Mouse (Mus musculus) limb, embryonic 10.5 days (tissue): ENCODE data around the gene Setd5. TPM values are rescaled to one million over a fixed set of nuclear protein-coding genes. Genes with fewer than 3 reads are reported as not detected.

Experiments
- DNase-seq: peaks from one replicate; pipeline ENCODE4 v3.0.0-alpha.2; 2017; ENCODE audit warnings: low spot score
- H3K27ac ChIP-seq: fragments of 300-500 bp; sonication (generic); 2 replicates; pipeline ENCODE4 v1.5.1; 2016; ENCODE audit warnings: mild to moderate bottlenecking
- H3K27me3 ChIP-seq: fragments of 300-500 bp; sonication (generic); 2 replicates; pipeline ENCODE4 v1.6.1; 2016; ENCODE audit warnings: low read depth, mild to moderate bottlenecking; ENCODE audit not compliant: poor library complexity, severe bottlenecking
- H3K36me3 ChIP-seq: fragments of 300-500 bp; sonication (generic); 2 replicates; pipeline ENCODE4 v1.6.1; 2016; ENCODE audit warnings: mild to moderate bottlenecking, moderate library complexity
- H3K4me1 ChIP-seq: fragments of 300-500 bp; sonication (generic); 2 replicates; pipeline ENCODE4 v1.6.1; 2016
- H3K4me3 ChIP-seq: fragments of 300-500 bp; sonication (generic); 2 replicates; pipeline ENCODE4 v1.5.1; 2016; ENCODE audit warnings: mild to moderate bottlenecking, moderate library complexity
- H3K9me3 ChIP-seq: fragments of 300-500 bp; sonication (generic); replicated peaks from 2 replicates; pipeline ENCODE4 v1.6.1; 2016; ENCODE audit warnings: mild to moderate bottlenecking
- WGBS: fragments of 180-500 bp; shearing (Covaris S2); methylation state at CpG from one replicate; pipeline ENCODE4 v1.1.7; 2016; 5-methylcytosine and 5-hydroxymethylcytosine counted together
- polyA plus RNA-seq: library from polyadenylated mRNA; unstranded; fragments of >200 nt; fragmentation: Nextera tagmentation; extraction: Ambion mirVana; gene quantifications from 2 replicates; pipeline ENCODE4 v1.2.1, GENCODE M21; 2016

The Setd5 gene
- polyA plus RNA-seq: 86.2 and 92.0 TPM in 2 replicates

DNA sequence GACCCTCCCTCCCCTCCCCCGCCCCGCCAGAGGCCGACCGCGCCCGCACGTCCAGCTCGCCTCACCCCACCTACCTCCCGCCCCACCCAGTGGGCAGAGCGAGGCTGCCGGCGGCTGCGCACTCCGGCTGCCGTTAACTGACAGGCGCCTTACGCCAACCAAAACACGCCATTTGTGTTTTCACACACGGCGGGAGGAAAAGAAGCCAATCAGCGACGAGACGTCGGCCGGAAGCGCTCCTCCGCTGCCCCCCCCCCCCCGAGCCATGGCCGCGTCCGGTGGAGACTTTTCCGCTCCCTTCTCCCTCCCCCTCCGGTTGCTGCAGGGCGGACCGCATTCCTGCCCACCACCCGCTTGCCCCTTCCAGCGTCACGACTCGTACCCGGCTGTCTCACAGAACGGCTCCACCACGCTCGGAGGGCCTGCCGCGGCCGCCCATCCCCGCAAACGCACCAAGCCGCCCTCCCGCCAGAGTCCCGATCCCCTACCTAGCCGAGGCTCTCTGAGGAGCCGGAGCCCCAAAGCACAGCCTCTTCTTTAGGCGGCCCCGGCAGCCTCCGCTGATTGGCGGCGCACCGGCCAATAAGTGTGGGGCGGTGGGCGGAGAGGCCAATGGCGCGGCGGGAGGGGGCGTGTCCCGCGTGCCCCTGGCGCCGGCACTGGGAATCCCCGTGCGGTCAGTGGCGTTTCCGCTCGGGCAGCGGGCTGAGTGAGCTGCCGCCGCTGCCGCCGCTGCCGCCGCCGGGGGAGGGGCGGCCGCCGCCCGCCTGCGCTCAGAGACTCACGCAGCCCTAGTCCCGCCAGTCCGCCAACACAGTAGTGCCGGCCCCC is at the start of gene Setd5:
Gene Setd5, plus strand, starts transcription at position 680 of the 831 bp plus-strand sequence.
- Histone ChIP-seq H3K27ac (peak within 1 kb of the TSS; percentile 99), H3K9me3 (no peaks in the 10 kb centered on the region), H3K4me1 (peaks cover 37% of the 10 kb centered on the region), H3K4me3 (peak within 1 kb of the TSS; percentile 94), H3K36me3 (peaks cover 6% of the 10 kb centered on the region; the same call in 1 of the 2 replicates), H3K27me3 (no peaks in the 10 kb centered on the region)
- under 1% methylated on average over 84 of the region's 91 CpGs for WGBS
- peak; percentile 99 for DNase-seq

DNA sequence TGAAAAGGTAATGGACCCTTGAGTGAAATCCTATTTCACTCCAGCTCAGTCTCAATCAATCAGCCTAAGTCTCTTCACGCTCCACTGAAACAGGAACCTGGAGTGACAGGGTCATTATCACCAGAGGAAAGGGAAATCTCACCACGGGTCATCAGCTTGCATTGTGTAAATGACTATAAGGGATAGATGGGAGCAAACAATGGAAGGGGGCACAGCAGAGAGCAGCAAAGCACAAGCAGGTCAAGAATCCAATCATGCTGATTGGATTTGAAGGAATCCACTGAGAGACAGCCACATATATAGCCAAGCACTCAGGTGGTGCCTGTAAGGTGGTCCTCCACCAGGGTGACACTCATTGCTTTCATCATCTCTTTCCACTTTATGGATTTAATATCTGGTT is 49.7 kb upstream of the Setd5 start:
- no peaks in the 10 kb centered on the region for H3K9me3 ChIP-seq

DNA sequence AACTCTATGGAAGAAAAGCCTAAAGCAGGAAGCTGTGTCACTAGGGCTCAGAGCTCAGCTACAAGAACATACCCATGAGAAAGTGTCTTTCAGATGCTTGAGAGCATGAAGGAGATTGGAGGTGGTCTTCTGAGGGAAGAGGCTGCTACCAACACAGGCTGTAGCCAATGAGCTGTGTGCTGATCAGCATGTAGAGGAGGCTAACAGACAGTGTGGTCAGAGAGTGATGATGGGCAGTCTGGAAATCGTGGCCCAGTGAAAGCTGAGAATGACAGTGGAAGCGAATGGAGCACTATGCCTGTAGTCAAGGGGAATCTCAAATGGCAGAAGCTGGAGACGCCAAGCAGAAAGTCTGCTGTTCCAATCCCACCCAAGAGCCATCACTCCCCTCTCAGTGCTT is 48.2 kb upstream of the Setd5 start:
- no peaks in the 10 kb centered on the region for H3K9me3 ChIP-seq
- H3K27me3 ChIP-seq: no peaks in the 10 kb centered on the region
- H3K36me3 ChIP-seq: no peaks in the 10 kb centered on the region
- no peak overlapping the region for H3K27ac ChIP-seq
- DNase-seq: no peak
- H3K4me1 ChIP-seq: no peaks in the 10 kb centered on the region
- 85% methylated on average over 3 of the region's 3 CpGs for WGBS
- H3K4me3 ChIP-seq: no peak overlapping the region

More for the DNA sequence above, 49.7 kb upstream of the Setd5 start:
- H3K4me3 ChIP-seq: no peak overlapping the region
- H3K27me3 ChIP-seq: no peaks in the 10 kb centered on the region
- H3K36me3 ChIP-seq: no peaks in the 10 kb centered on the region
- no peak overlapping the region for H3K27ac ChIP-seq
- no peak for DNase-seq
- peaks cover 3% of the 10 kb centered on the region; the same call in 1 of the 2 replicates for H3K4me1 ChIP-seq
- 53% methylated on average over 2 of the region's 2 CpGs for WGBS

DNA sequence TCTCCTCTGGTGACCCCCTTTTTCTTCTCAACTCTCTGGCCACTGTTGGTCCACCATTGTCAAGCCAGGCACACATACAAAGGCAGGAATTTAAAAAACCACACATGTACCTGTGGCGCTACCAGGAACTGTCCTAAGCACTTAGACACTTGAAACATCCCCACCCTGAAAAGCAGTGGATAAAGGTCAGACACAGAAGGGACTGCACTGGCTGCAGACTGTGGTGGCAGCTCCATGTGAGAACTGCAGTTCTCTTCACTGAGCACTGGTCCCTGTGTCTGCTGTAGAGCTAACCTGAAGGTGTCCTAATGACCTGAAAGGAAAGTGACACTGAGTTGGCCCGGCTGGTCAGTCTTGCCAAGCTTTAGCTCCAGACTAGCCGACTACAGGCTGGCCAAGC is 46.6 kb upstream of the Setd5 start:
- Histone ChIP-seq H3K9me3 (no peaks in the 10 kb centered on the region), H3K27me3 (no peaks in the 10 kb centered on the region), H3K4me3 (no peak overlapping the region), H3K36me3 (no peaks in the 10 kb centered on the region), H3K4me1 (no peaks in the 10 kb centered on the region), H3K27ac (no peak overlapping the region)
- WGBS: 84% methylated on average over 3 of the region's 3 CpGs
- no peak for DNase-seq

DNA sequence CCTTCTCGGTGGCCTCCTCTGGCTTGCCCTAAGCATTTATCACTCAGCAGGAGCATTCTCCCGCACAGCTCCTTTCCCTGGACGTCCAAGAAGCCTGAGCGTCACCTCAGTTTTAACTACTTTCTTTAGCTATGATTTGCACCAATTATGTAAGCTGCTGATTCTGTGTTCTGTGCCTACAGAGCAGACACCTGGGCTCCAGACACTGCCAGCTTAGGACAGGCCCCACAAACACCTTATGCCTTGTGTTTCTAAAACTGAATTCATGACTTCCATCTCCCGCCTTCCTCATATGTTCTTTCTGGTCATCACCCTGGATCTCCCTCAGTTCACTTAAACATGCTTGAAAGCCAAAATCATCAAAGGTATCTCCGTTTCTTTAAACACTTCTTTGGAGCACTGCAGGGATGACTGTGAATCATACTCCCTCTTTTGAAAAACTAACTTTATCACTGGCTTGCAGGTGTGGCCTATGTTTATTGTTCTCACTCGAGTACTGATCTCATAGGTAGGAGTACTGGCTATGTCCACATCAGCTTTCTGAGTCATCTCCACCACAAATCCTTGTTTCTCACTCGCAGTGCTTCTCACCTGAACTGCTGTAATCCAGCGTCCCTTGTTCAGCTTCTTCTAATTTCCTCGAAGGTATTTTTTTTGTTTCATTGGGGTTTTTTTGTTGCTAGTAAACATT is 46.0 kb upstream of the Setd5 start:
- H3K27ac ChIP-seq: no peak overlapping the region
- no peak for DNase-seq
- WGBS: 82% methylated on average over 10 of the region's 10 CpGs
- no peaks in the 10 kb centered on the region for H3K27me3 ChIP-seq
- no peaks in the 10 kb centered on the region for H3K9me3 ChIP-seq
- H3K36me3 ChIP-seq: no peaks in the 10 kb centered on the region
- H3K4me3 ChIP-seq: no peak overlapping the region
- H3K4me1 ChIP-seq: no peaks in the 10 kb centered on the region

DNA sequence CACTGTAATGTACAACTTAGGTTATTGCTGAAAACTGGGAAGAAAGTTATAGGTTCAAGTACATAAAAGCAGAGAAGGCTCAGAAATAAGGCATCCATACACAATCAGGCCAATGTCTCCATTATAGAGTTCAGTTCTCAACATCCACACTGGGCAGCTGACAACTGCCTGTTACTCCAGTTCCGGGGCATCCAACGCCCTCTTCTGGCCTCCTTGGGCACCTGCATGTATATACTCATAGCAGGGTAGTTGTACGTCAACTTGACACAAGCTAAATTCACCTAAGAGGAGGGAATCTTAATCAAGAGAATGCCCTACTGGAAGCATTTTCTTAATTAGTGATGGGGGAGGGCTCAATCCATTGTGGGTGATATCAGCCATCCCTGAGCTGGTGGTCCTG is 45.0 kb upstream of the Setd5 start:
- Histone ChIP-seq H3K9me3 (no peaks in the 10 kb centered on the region), H3K27me3 (no peaks in the 10 kb centered on the region), H3K27ac (no peak overlapping the region), H3K4me3 (no peak overlapping the region), H3K36me3 (no peaks in the 10 kb centered on the region), H3K4me1 (no peaks in the 10 kb centered on the region)
- 66% methylated on average over 3 of the region's 3 CpGs for WGBS
- no peak for DNase-seq

DNA sequence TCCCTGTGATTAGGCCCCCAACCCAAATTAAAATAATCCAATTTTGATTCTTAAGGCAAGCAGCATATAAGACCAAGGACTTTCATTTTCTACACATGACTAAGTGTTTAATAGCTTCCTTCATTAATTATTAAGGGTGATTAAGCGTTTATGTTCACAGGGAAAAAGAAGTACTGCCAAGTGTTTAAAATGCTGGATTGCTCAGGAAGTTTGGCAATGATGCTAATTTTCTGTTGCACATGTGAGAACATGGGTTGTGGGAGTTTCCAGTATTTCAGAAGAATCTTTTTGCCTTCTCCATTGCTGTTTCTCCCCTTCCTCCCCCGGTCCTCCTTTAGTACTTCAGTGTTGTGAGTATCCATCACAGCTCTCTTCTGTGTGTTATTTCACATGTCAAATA is 44.0 kb upstream of the Setd5 start:
- H3K36me3 ChIP-seq: no peaks in the 10 kb centered on the region
- 86% methylated on average over 2 of the region's 2 CpGs for WGBS
- H3K27ac ChIP-seq: no peak overlapping the region
- H3K27me3 ChIP-seq: no peaks in the 10 kb centered on the region
- H3K4me3 ChIP-seq: no peak overlapping the region
- DNase-seq: no peak
- H3K9me3 ChIP-seq: no peaks in the 10 kb centered on the region
- peaks cover 5% of the 10 kb centered on the region for H3K4me1 ChIP-seq

DNA sequence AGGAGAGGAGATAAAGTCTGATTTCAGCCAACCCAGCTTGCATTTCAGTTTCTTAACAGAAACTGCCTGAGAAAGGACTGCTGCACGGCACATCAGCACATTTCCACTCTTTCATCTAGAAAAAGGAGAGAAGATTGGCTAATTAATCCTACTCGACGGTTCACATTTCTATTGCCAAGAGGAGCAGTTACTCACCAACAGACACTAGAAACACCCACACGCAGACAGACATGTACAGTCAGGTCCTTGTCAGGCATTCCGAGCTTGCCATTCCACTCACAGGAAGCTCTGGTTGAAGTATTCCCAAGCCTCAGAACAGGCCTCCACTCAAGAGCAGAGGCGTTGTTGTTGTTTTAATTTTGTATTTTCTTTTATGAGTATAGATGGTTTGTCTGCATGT is 42.7 kb upstream of the Setd5 start:
- H3K27ac ChIP-seq: no peak overlapping the region
- DNase-seq: no peak

DNA sequence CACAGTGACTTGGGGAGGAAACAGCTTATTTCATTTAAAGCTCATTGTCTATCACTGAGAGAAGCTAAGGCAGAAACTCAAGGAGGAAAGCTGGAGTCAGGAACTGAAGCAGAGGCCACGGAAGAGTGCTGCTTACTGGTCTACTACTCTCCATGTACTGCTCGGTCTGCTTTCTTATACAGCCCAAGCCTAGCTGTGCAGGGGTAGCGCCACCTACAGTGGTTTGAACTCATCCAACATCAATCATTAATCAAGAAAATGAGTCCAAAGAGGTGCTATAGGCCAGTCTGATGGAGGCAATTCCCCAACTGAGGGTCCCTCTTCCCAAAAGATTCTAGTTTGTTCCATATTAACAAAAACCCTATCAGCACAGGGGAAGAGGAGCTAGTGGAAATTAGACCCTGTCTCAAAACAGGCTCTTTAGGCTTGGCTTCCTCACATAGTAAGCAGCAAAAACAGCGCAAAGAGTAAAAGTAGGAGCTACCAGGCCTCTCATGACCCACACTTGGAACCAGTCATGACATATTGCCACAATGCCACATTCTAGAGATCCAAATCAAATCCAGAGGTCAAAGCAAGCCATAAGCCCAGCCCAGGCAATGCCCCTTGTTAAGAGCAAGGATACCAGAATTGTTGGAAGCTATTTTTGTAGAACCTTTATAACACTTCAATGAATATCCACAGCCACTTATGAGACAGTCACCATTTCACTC is 40.5 kb upstream of the Setd5 start:
- Histone ChIP-seq H3K27ac (no peak overlapping the region), H3K4me3 (no peak overlapping the region), H3K4me1 (peaks cover 11% of the 10 kb centered on the region), H3K27me3 (no peaks in the 10 kb centered on the region), H3K9me3 (no peaks in the 10 kb centered on the region), H3K36me3 (no peaks in the 10 kb centered on the region)
- no peak for DNase-seq
- 65% methylated on average over 4 of the region's 4 CpGs for WGBS

More for the DNA sequence above, 42.7 kb upstream of the Setd5 start:
- Histone ChIP-seq H3K27me3 (no peaks in the 10 kb centered on the region), H3K4me1 (peaks cover 11% of the 10 kb centered on the region), H3K36me3 (no peaks in the 10 kb centered on the region), H3K4me3 (no peak overlapping the region), H3K9me3 (no peaks in the 10 kb centered on the region)
- WGBS: 85% methylated on average over 6 of the region's 6 CpGs

DNA sequence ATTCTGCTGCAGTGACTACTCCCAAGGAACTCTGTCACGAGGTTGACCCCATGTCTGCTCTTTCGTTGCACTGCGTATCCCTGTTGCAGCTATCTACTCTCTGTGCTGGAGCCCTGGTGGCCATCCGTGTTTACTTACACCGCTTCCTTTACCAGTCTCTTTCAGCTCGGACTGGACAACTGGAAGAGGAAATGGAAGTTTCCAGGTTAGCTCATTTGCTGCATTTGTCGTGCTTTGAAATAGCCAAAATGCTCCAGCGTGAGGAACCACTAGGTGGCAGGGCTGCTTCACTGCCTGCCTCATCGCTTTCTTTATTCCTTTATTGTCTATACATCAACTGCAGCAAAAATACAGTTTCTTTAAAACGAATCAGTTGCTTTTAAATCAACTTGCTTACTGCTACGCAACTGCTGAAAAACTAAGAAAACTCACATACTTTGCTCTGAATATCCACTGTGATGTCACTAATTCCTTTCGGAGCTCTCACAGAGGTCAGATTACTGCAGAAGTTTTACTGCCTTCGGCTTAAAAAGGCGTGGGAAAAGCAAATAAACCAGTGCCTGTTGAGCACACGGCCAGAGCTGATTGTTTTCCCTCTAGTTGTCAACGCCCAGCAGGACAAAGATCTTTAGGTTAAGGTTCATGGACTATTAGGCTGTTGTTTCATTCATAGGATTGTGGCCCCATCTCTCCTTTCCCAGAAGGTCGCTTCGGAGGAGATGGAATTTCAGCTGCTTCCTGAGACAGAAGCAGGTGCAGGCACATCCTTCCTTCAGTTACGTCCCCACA is 39.0 kb upstream of the Setd5 start:
- Histone ChIP-seq H3K27me3 (no peaks in the 10 kb centered on the region), H3K4me1 (peaks cover 11% of the 10 kb centered on the region), H3K4me3 (peak overlapping the region; percentile 35), H3K36me3 (no peaks in the 10 kb centered on the region), H3K27ac (peak overlapping the region; percentile 78; the same call in 1 of the 2 replicates), H3K9me3 (no peaks in the 10 kb centered on the region)
- DNase-seq: peak; percentile 69
- 17% methylated on average over 19 of the region's 19 CpGs for WGBS

DNA sequence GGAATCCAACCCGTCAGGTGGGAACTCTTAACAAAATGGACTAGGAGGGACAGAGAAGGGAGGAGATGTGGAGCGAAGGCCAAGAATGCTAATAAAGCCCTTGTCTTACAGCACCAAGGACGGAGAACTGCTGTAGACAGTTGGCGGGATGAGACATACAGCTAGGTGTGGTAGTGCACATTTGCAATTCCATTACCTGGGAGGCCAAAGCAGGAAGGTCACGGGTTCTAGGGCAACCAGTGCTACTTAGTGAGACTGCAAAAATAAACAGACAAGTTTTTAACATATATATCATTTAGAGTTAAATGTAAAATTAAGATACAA is 38.5 kb upstream of the Setd5 start:
- DNase-seq: no peak
- H3K4me3 ChIP-seq: peak overlapping the region; percentile 35; the same call in 1 of the 2 replicates
- H3K9me3 ChIP-seq: no peaks in the 10 kb centered on the region
- H3K4me1 ChIP-seq: peaks cover 11% of the 10 kb centered on the region
- no peaks in the 10 kb centered on the region for H3K27me3 ChIP-seq
- no peak overlapping the region for H3K27ac ChIP-seq
- WGBS: 59% methylated on average over 5 of the region's 5 CpGs
- H3K36me3 ChIP-seq: no peaks in the 10 kb centered on the region

DNA sequence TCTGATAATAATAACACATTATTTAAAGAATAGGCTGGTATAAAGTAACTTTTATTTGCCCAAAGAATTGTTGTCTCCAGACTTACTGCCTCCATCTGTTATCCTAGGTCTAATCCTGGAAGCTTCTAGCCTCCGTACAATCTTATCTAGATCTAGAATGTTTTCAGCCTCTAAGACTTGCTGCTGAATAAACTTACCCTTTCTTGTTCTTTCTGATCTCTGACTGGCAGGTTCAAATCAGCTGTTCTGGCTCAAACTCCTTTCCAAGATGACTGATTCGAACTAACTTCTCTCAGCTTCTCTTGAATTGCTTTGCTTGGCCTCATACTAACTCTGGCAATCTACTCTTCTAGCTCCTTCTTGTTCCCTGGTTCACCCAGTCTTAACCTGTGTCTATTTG is 36.8 kb upstream of the Setd5 start:
- H3K9me3 ChIP-seq: no peaks in the 10 kb centered on the region
- no peaks in the 10 kb centered on the region for H3K27me3 ChIP-seq
- H3K4me3 ChIP-seq: no peak overlapping the region
- DNase-seq: no peak
- H3K36me3 ChIP-seq: no peaks in the 10 kb centered on the region
- 91% methylated on average over 2 of the region's 2 CpGs for WGBS
- H3K27ac ChIP-seq: no peak overlapping the region
- peaks cover 17% of the 10 kb centered on the region for H3K4me1 ChIP-seq
